Mouse (Mus musculus) liver, embryonic 15.5 days (tissue): ENCODE data around the gene Mybpc2. TPM values are rescaled to one million over a fixed set of nuclear protein-coding genes. Genes with fewer than 3 reads are reported as not detected.

ENCODE experiments used
- ATAC-seq: fragments of 200-750 bp; cut with Nextera tagmentation; 2 replicates; pipeline ENCODE4 v1.8.0; 2017; ENCODE audit warnings: moderate number of reproducible peaks, mild to moderate bottlenecking, moderate library complexity; ENCODE audit not compliant: insufficient read depth
- H3K27ac ChIP-seq: fragments of 300-500 bp; sonication (generic); replicated peaks from 2 replicates; pipeline ENCODE4 v1.5.1; 2015; ENCODE audit warnings: mild to moderate bottlenecking, inconsistent platforms
- H3K27me3 ChIP-seq: fragments of 300-500 bp; sonication (generic); 2 replicates; pipeline ENCODE4 v1.6.1; 2015; ENCODE audit warnings: mild to moderate bottlenecking, inconsistent platforms
- H3K36me3 ChIP-seq: fragments of 300-500 bp; sonication (generic); replicated peaks from 2 replicates; pipeline ENCODE4 v1.6.1; 2015; ENCODE audit warnings: moderate library complexity, mild to moderate bottlenecking, inconsistent platforms
- H3K4me1 ChIP-seq: fragments of 300-500 bp; sonication (generic); replicated peaks from 2 replicates; pipeline ENCODE4 v1.6.1; 2015; ENCODE audit warnings: inconsistent platforms
- H3K4me2 ChIP-seq: fragments of 300-500 bp; sonication (generic); 2 replicates; pipeline ENCODE4 v1.6.1; 2015; ENCODE audit warnings: moderate library complexity, mild to moderate bottlenecking, inconsistent platforms
- H3K4me3 ChIP-seq: fragments of 300-500 bp; sonication (generic); replicated peaks from 2 replicates; pipeline ENCODE4 v1.5.1; 2015; ENCODE audit warnings: mild to moderate bottlenecking, inconsistent platforms
- H3K9ac ChIP-seq: fragments of 300-500 bp; sonication (generic); 2 replicates; pipeline ENCODE4 v1.6.1; 2015; ENCODE audit warnings: moderate library complexity, mild to moderate bottlenecking, inconsistent platforms
- H3K9me3 ChIP-seq: fragments of 300-500 bp; sonication (generic); replicated peaks from 2 replicates; pipeline ENCODE4 v1.6.1; 2016; ENCODE audit warnings: inconsistent platforms
- WGBS: fragments of 180-500 bp; shearing (Covaris S2); methylation state at CpG from one replicate; pipeline ENCODE4 v1.1.7; 2015; ENCODE audit warnings: mixed read lengths; ENCODE audit not compliant: insufficient replicate concordance; 5-methylcytosine and 5-hydroxymethylcytosine counted together
- microRNA-seq: library from miRNA; unstranded; fragments of <30 nt; microRNA quantifications from one replicate; pipeline ENCODE4, GENCODE M21; 2016
- polyA plus RNA-seq: library from polyadenylated mRNA; unstranded; fragments of >200 nt; fragmentation: Nextera tagmentation; extraction: Ambion mirVana; gene quantifications from 2 replicates; pipeline ENCODE4 v1.2.1, GENCODE M21; 2015

Gene Mybpc2
- polyA plus RNA-seq, 1 experiment from 2014 or later: 0.10 TPM

DNA sequence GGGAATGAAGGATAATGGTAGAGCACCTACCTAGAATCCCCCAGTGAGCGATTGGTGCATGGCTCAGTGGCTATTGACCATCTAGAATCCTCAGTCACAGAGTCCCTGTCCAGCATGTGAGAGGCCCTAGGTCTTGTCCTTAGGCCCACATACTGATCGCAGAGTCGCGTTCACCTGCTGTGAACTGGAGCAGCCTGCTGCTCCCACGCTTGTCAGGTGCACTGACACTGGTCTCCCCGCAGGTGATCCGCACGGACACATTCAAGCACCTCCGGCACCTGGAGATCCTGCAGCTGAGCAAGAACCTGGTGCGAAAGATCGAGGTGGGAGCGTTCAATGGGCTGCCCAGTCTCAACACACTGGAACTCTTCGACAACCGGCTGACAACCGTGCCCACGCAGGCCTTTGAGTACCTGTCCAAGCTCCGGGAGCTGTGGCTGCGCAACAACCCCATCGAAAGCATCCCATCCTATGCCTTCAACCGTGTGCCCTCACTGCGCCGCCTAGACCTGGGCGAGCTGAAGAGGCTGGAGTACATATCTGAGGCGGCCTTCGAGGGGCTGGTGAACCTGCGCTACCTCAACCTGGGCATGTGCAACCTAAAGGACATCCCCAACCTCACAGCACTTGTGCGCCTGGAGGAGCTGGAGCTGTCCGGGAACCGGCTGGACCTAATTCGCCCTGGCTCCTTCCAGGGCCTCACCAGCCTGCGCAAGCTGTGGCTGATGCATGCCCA, 63.5 kb downstream of the Mybpc2 start:
- Histone ChIP-seq H3K27ac (no peak overlapping the region), H3K27me3 (peaks cover 90% of the 10 kb centered on the region), H3K36me3 (no peaks in the 10 kb centered on the region), H3K4me2 (no peak overlapping the region), H3K4me3 (no peak overlapping the region), H3K4me1 (peaks cover 44% of the 10 kb centered on the region), H3K9ac (no peak overlapping the region), H3K9me3 (no peaks in the 10 kb centered on the region)
- WGBS: 59% methylated on average over 31 of the region's 31 CpGs
- ATAC-seq: no peak

DNA sequence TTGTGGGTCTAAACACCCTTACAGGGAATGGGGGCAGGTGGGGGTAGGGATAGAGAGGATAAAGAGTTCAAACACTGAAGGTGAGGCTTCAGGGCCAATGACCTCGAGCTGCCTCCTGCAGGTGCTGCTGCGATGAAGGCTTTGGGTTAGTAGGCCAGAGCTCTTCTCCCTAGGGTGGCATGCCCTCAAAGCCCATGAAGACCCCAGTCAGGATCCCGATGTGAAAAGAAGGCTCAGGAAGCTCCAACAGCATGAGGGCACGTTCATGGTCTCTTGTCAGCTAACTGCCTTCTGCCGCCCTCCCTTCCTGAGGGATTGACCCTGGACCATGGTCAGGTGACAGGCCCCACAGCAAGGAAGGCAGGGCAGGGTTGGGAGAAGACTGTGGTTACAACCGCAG, 64.4 kb downstream of the Mybpc2 start:
- 52% methylated on average over 6 of the region's 6 CpGs for WGBS
- H3K36me3 ChIP-seq: no peaks in the 10 kb centered on the region
- H3K9ac ChIP-seq: no peak overlapping the region
- H3K9me3 ChIP-seq: no peaks in the 10 kb centered on the region
- H3K27me3 ChIP-seq: peaks cover 85% of the 10 kb centered on the region
- no peak overlapping the region for H3K4me3 ChIP-seq
- no peak overlapping the region for H3K27ac ChIP-seq
- no peak overlapping the region for H3K4me2 ChIP-seq
- peaks cover 36% of the 10 kb centered on the region for H3K4me1 ChIP-seq
- no peak for ATAC-seq

DNA sequence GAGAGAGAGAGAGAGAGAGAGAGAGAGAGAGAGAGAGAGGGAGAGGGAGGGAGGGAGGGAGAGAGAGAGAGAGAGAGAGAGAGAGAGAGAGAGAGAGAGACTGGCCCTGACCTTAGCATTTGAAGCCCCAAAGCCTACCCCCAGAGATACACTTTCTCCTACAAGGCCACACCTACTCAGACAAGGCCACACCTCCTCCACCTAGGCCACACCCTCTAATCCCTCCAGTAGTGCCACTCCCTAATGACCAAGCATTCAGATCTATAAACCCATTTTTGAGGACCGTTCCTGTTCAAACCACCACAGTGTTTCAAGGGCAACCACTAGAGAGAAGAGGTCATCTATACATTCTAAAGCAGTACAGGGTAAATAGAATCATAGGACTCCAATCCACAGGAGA, 68.2 kb downstream of the Mybpc2 start:
- peaks cover 65% of the 10 kb centered on the region for H3K27me3 ChIP-seq
- ATAC-seq: no peak
- H3K4me3 ChIP-seq: no peak overlapping the region
- no peaks in the 10 kb centered on the region for H3K9me3 ChIP-seq
- H3K4me2 ChIP-seq: no peak overlapping the region
- H3K27ac ChIP-seq: no peak overlapping the region
- no peaks in the 10 kb centered on the region for H3K36me3 ChIP-seq
- no peak overlapping the region for H3K9ac ChIP-seq
- 73% methylated on average over 1 of the region's 1 CpGs for WGBS
- peaks cover 8% of the 10 kb centered on the region for H3K4me1 ChIP-seq

DNA sequence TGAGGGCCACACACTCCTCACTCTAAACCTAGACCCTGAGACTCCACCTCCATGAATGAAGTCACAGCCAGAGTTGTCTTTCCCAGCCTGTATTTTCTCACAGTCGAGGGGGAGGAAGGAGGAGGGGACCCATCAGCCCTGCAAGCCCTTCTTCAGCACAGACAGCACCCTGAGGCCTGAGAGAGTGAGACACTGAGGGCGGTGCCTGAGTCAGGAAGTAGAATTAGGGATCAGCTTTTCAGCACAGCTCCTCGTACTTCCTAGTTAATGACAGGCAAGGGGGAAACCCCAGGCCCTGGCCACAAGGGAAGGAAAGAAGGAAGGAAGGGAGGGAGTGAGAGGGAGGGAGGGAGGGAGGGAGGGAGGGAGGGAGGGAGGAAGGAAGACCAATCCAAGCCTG, 71.2 kb downstream of the Mybpc2 start:
- Histone ChIP-seq H3K4me2 (no peak overlapping the region), H3K27me3 (peaks cover 54% of the 10 kb centered on the region), H3K36me3 (no peaks in the 10 kb centered on the region), H3K4me3 (no peak overlapping the region), H3K27ac (no peak overlapping the region), H3K9me3 (no peaks in the 10 kb centered on the region), H3K9ac (no peak overlapping the region), H3K4me1 (peaks cover 8% of the 10 kb centered on the region)
- ATAC-seq: no peak
- WGBS: 2% methylated on average over 3 of the region's 3 CpGs

Small RNAs within 50 kb of the gene (microRNA-seq; reads per million reads assigned to microRNA genes)
- gene Mir7052 (not detected), gene Mir7053 (not detected)

Other genes with a start within 250 kb of the Mybpc2 start
- gene Clec11a, start 217.8 kb downstream of the Mybpc2 start, polyA plus RNA-seq: 0.54 and 0.63 TPM in 2 replicates
- gene Shank1, start 214.4 kb downstream of the Mybpc2 start, polyA plus RNA-seq: 0.05 and 0.06 TPM in 2 replicates
- not detected in 2 replicates for gene Syt3, start 140.6 kb downstream of the Mybpc2 start, polyA plus RNA-seq
- 0.16 TPM in 1 of 2 replicates, not detected in the other for gene 1700008O03Rik, start 138.8 kb downstream of the Mybpc2 start, polyA plus RNA-seq
- gene Lrrc4b, start 95.6 kb downstream of the Mybpc2 start, polyA plus RNA-seq: 0.03 TPM in 1 of 2 replicates, not detected in the other
- 14.3 and 17.3 TPM in 2 replicates for gene Aspdh, start 59.3 kb downstream of the Mybpc2 start, polyA plus RNA-seq
- gene Josd2, start 56.7 kb downstream of the Mybpc2 start, polyA plus RNA-seq: 175 and 198 TPM in 2 replicates
- gene Emc10, start 28.1 kb downstream of the Mybpc2 start, polyA plus RNA-seq: 45.9 and 55.4 TPM in 2 replicates
- 1.7 and 2.0 TPM in 2 replicates for gene Fam71e1, start 28.1 kb downstream of the Mybpc2 start, polyA plus RNA-seq
- 0.85 and 0.89 TPM in 2 replicates for gene Spib, start 7.4 kb upstream of the Mybpc2 start, polyA plus RNA-seq
- 51.9 and 54.8 TPM in 2 replicates for gene Pold1, start 24.2 kb upstream of the Mybpc2 start, polyA plus RNA-seq
- gene Nr1h2, start 29.3 kb upstream of the Mybpc2 start, polyA plus RNA-seq: 45.9 and 47.1 TPM in 2 replicates
- 13.8 and 14.2 TPM in 2 replicates for gene Napsa, start 47.7 kb upstream of the Mybpc2 start, polyA plus RNA-seq
- 0.05 TPM in 2 replicates for gene Kcnc3, start 66.0 kb upstream of the Mybpc2 start, polyA plus RNA-seq
- 0.18 and 0.41 TPM in 2 replicates for gene Myh14, start 146.2 kb upstream of the Mybpc2 start, polyA plus RNA-seq
- not detected in 2 replicates for gene Izumo2, start 184.1 kb upstream of the Mybpc2 start, polyA plus RNA-seq
- gene Vrk3, start 223.8 kb upstream of the Mybpc2 start, polyA plus RNA-seq: 28.1 and 30.0 TPM in 2 replicates
- 0.94 and 1.0 TPM in 2 replicates for gene Zfp473, start 226.4 kb upstream of the Mybpc2 start, polyA plus RNA-seq